Mouse (Mus musculus) kidney, adult 2 months (tissue): ENCODE data around the gene Vipas39.

ENCODE experiments used
- CTCF ChIP-seq: fragments of 200-500 bp; conservative IDR thresholded peaks from 2 replicates; pipeline ENCODE4 v1.5.1; 2011; ENCODE audit warnings: low read depth, mild to moderate bottlenecking, control low read depth, low read length, moderate library complexity, mixed read lengths; ENCODE audit not compliant: insufficient read depth, insufficient read length
- POLR2A ChIP-seq: fragments of 200-500 bp; IDR thresholded peaks from one replicate; pipeline ENCODE4 v1.6.1; 2011; ENCODE audit warnings: low read depth, low read length, control low read depth

- TF ChIP-seq CTCF (no peak), POLR2A (no peak)
Observed at GRCm38 (mm10) chr12:87299037-87299656, 33.1 kb upstream of the Vipas39 start.
